Mouse (Mus musculus) MN1 (cell line): ENCODE data around the gene Gprc5c.
"Not testable (repeated sequence)": the region's sequence is repeated elsewhere in the genome, so short reads cannot be mapped to it uniquely, and the experiment has no call there.

Experiments
- DNase-seq: peaks from one replicate; pipeline ENCODE4 v3.0.0-alpha.2; 2016; ENCODE audit warnings: low spot score

Gene Gprc5c

GRCm38 (mm10) chr11:114869787-114870186 is 18.8 kb downstream of the Gprc5c start:
- no peak for DNase-seq

GRCm38 (mm10) chr11:114871540-114871939 is 20.6 kb downstream of the Gprc5c start:
- DNase-seq = no peak

GRCm38 (mm10) chr11:114873022-114873817 is 22.3 kb downstream of the Gprc5c start:
- no peak for DNase-seq

- no peak for DNase-seq
Measured at GRCm38 (mm10) chr11:114874226-114875145, 23.5 kb downstream of the Gprc5c start.

- no peak for DNase-seq
Measured at GRCm38 (mm10) chr11:114875301-114875801, 24.4 kb downstream of the Gprc5c start.

- DNase-seq = no peak
Measured at GRCm38 (mm10) chr11:114876176-114876575, 25.2 kb downstream of the Gprc5c start.

GRCm38 (mm10) chr11:114876621-114877020 is 25.7 kb downstream of the Gprc5c start:
- DNase-seq = no peak

GRCm38 (mm10) chr11:114877145-114877544 is 26.2 kb downstream of the Gprc5c start:
- no peak for DNase-seq

GRCm38 (mm10) chr11:114879666-114880065 is 28.7 kb downstream of the Gprc5c start:
- no peak for DNase-seq

- no peak for DNase-seq
Measured at GRCm38 (mm10) chr11:114880185-114880584, 29.2 kb downstream of the Gprc5c start.

- no peak for DNase-seq
Measured at GRCm38 (mm10) chr11:114880589-114880988, 29.6 kb downstream of the Gprc5c start.

- DNase-seq = no peak
Measured at GRCm38 (mm10) chr11:114883251-114883789, 32.4 kb downstream of the Gprc5c start.

- no peak for DNase-seq
Measured at GRCm38 (mm10) chr11:114884380-114885100, 33.6 kb downstream of the Gprc5c start.

GRCm38 (mm10) chr11:114889991-114890518 is 39.1 kb downstream of the Gprc5c start, which contains the start of gene Cd300a:
Gene Cd300a (plus strand): TSS chr11:114890041.
- DNase-seq = no peak

- DNase-seq = no peak
Measured at GRCm38 (mm10) chr11:114890542-114890941, 39.6 kb downstream of the Gprc5c start.

- DNase-seq = no peak
Measured at GRCm38 (mm10) chr11:114896085-114896484, 45.1 kb downstream of the Gprc5c start.

- DNase-seq = no peak
Measured at GRCm38 (mm10) chr11:114898026-114898425, 47.1 kb downstream of the Gprc5c start.

- DNase-seq = no peak
Measured at GRCm38 (mm10) chr11:114903224-114903623, 52.3 kb downstream of the Gprc5c start.

GRCm38 (mm10) chr11:114907567-114907966 is 56.6 kb downstream of the Gprc5c start:
- DNase-seq = no peak

- DNase-seq = no peak
Measured at GRCm38 (mm10) chr11:114908086-114908485, 57.1 kb downstream of the Gprc5c start.

GRCm38 (mm10) chr11:114909538-114909937 is 58.6 kb downstream of the Gprc5c start:
- DNase-seq = not testable (repeated sequence)
